Mouse (Mus musculus): Measurements from ENCODE around the gene Slc46a1. TPM values are rescaled to one million over a fixed set of nuclear protein-coding genes. Genes with fewer than 3 reads are reported as not detected.
A peak's percentile ranks its signal among the peaks of the same experiment; 100 is the strongest.

The Slc46a1 gene
- polyA plus RNA-seq, 1 experiment from 2014 or later, result 7.2 TPM

DNA sequence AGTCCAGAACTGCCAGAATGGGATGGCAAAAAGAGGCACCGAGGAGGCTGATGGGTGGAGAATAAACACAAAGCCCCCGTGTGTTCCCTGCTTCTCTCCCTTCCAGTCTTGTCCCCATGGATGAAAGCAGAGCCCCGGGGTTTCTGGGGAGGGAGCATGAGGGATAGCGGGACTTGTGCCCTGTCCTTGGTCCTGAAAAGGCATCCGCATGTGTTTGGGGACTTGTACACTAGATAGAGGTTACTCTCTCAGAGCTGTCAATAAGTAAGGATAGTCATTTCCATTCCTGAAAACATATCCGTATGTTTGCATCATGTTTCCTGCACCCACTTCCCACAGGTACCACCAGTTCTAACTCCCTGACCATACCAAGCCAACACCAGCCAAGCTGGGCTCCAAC lies 30.4 kb downstream of the Slc46a1 start:
- H3K4me3 ChIP-seq (ENCODE audit: low read length), result no peak overlapping the region
- H3K4me2 ChIP-seq (ENCODE audit: low read depth, low read length), result no peak overlapping the region
- H3K36me3 ChIP-seq (ENCODE audit: control insufficient read depth, insufficient read depth), result no peaks in the 10 kb centered on the region
- H3K4me1 ChIP-seq (ENCODE audit: control insufficient read depth, insufficient read depth, low read length), result peaks cover 10% of the 10 kb centered on the region
- H3K9ac ChIP-seq (ENCODE audit: low read length), result no peak overlapping the region
- peaks cover 70% of the 10 kb centered on the region for H3K27me3 ChIP-seq (ENCODE audit: control insufficient read depth, insufficient read depth, low read length)
- H3K9me3 ChIP-seq (replicated peaks; ENCODE audit: control insufficient read depth, low read length), result no peaks in the 10 kb centered on the region
- 5% methylated on average over 6 of the region's 6 CpGs for WGBS
- ATAC-seq (replicated peaks; ENCODE audit: extremely low read depth, insufficient read depth, low FRiP score), result no peak
- H3K27ac ChIP-seq (ENCODE audit: low read length), result no peak overlapping the region

DNA sequence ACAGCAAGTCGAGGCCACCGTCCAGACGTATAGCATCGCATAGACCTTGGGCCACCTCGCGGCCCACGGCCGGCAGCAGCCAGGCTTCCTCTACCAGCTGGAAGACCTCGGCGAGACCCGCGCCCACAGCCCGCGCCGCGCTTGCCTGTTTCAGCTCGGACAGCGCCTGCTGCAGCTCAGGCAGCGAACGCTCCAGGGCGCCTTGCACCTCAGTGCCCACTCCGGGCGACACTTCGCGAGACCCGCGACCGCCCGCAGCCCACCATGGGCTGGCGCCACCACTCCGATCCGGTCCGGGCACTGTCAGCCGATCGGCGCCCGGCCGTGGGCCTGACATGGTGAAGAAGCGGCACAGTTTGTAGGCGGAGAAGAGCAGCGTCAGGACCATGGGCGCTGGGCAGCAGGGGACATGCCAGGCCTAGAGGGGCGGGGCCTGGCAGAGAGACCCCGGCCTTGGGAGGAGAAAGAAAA lies 31.6 kb downstream of the Slc46a1 start:
- H3K9me3 ChIP-seq (replicated peaks; ENCODE audit: control insufficient read depth, low read length), result no peaks in the 10 kb centered on the region
- H3K4me1 ChIP-seq (ENCODE audit: control insufficient read depth, insufficient read depth, low read length), result peaks cover 10% of the 10 kb centered on the region
- peak overlapping the region; percentile 56 for H3K4me3 ChIP-seq (ENCODE audit: low read length)
- 0 out of 2 replicates have a peak overlapping the region, but pooled peaks have one; percentile 53 for H3K9ac ChIP-seq (ENCODE audit: low read length)
- no peak overlapping the region for H3K27ac ChIP-seq (ENCODE audit: low read length)
- peak overlapping the region; percentile 89 for H3K4me2 ChIP-seq (ENCODE audit: low read depth, low read length)
- peaks cover 65% of the 10 kb centered on the region for H3K27me3 ChIP-seq (ENCODE audit: control insufficient read depth, insufficient read depth, low read length)
- 1% methylated on average over 44 of the region's 44 CpGs for WGBS
- peak; percentile 43; the same call in 1 of the 2 replicates for ATAC-seq (replicated peaks; ENCODE audit: extremely low read depth, insufficient read depth, low FRiP score)
- H3K36me3 ChIP-seq (ENCODE audit: control insufficient read depth, insufficient read depth), result no peaks in the 10 kb centered on the region

DNA sequence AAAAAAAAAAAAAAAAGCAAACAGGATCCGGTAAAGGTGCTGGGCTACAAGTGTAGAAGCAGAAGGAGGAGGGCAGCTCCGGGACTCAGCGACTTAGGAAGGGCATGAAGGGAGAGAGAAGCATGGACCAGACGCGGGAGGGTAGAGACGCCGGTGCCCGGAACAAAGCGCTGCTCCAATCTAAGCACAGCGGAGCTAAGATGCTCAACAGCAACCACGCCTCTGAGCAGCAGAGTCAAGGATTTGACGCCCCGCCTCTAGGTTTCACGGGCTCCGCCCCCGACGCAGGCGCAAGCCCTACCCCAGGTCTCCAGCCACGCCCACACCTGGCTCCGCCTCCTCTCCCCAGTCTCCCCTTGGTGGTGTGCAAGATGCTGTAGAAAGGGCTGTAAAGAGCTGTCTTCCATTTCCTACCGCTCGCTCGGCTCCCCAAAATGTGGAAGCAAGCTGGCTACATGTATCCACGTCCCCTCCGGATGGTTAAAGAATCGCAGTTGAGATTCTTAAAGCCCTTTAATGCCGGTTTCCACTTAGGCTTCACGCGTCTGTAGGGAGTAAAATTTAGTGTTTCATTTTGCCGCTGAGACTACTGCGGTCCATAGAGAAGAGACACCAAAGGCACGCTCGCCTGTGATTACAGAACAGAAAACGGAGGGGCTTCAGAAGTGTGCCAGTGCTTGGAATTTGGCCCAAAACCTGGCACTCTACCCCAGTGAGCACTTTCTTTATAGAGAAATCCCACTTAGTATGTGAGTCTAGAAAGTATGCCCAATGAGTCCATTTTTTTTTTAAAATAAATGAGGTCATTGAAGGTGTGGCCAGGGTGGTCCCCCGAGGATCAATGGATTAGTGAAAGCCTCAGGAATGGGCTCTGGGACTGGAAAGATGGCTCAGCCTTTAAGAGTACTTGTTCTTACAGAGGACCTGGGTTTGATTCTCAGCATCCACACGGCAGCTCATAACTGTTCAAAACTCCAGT lies 32.3 kb downstream of the Slc46a1 start, which contains the start of gene Sarm1:
TSS of gene Sarm1 (minus strand) at position 211 of the 979 bp plus-strand sequence.
- Histone ChIP-seq H3K9me3 (replicated peaks; ENCODE audit: control insufficient read depth, low read length) (no peaks in the 10 kb centered on the region), H3K9ac (ENCODE audit: low read length) (0 out of 2 replicates have a peak within 1 kb of the TSS, but pooled peaks have one; percentile 53), H3K4me3 (ENCODE audit: low read length) (peak within 1 kb of the TSS; percentile 56), H3K4me2 (ENCODE audit: low read depth, low read length) (peak within 1 kb of the TSS; percentile 89), H3K36me3 (ENCODE audit: control insufficient read depth, insufficient read depth) (no peaks in the 10 kb centered on the region), H3K27ac (ENCODE audit: low read length) (no peak within 1 kb of the TSS), H3K4me1 (ENCODE audit: control insufficient read depth, insufficient read depth, low read length) (peaks cover 10% of the 10 kb centered on the region), H3K27me3 (ENCODE audit: control insufficient read depth, insufficient read depth, low read length) (peaks cover 65% of the 10 kb centered on the region)
- 4% methylated on average over 36 of the region's 36 CpGs for WGBS
- peak; percentile 87 for ATAC-seq (replicated peaks; ENCODE audit: extremely low read depth, insufficient read depth, low FRiP score)

DNA sequence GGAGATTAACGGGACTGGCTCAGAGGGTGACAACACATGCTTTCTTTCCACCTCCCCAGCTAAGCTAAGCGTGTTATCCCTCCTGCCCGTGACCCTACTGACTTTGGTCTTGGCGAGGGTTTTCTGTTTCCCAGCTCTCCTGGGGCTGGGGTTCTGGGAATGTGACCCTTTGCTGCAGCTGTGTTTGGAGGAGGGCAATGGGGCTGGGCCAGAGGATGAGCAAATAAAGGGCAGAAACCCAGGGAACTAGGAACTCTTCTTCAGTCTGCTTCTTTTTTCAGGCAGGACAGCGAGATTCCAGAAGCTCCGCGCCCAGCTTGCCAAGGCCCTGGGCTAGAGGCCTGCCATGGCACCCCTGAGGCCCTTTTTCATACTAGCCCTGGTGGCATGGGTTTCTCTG lies 33.5 kb downstream of the Slc46a1 start, which contains the start of gene Vtn:
TSS of gene Vtn (plus strand) at position 88 of the 400 bp plus-strand sequence.
- Histone ChIP-seq H3K4me1 (ENCODE audit: control insufficient read depth, insufficient read depth, low read length) (peaks cover 10% of the 10 kb centered on the region), H3K27me3 (ENCODE audit: control insufficient read depth, insufficient read depth, low read length) (peaks cover 65% of the 10 kb centered on the region), H3K4me2 (ENCODE audit: low read depth, low read length) (peak within 1 kb of the TSS; percentile 89), H3K27ac (ENCODE audit: low read length) (no peak within 1 kb of the TSS), H3K9ac (ENCODE audit: low read length) (no peak within 1 kb of the TSS), H3K36me3 (ENCODE audit: control insufficient read depth, insufficient read depth) (no peaks in the 10 kb centered on the region), H3K9me3 (replicated peaks; ENCODE audit: control insufficient read depth, low read length) (no peaks in the 10 kb centered on the region), H3K4me3 (ENCODE audit: low read length) (peak within 1 kb of the TSS; percentile 56)
- WGBS, result 51% methylated on average over 7 of the region's 7 CpGs
- ATAC-seq (replicated peaks; ENCODE audit: extremely low read depth, insufficient read depth, low FRiP score), result no peak

DNA sequence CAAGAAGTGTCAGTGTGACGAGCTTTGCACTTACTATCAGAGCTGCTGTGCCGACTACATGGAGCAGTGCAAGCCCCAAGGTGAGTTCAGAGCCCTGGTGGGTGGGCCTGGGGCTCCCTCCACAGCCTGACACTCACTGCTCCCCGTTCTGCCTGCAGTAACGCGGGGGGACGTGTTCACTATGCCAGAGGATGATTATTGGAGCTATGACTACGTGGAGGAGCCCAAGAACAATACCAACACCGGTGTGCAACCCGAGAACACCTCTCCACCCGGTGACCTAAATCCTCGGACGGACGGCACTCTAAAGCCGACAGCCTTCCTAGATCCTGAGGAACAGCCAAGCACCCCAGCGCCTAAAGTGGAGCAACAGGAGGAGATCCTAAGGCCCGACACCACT lies 34.0 kb downstream of the Slc46a1 start:
- no peak for ATAC-seq (replicated peaks; ENCODE audit: extremely low read depth, insufficient read depth, low FRiP score)
- peaks cover 60% of the 10 kb centered on the region for H3K27me3 ChIP-seq (ENCODE audit: control insufficient read depth, insufficient read depth, low read length)
- WGBS, result 42% methylated on average over 16 of the region's 16 CpGs

DNA sequence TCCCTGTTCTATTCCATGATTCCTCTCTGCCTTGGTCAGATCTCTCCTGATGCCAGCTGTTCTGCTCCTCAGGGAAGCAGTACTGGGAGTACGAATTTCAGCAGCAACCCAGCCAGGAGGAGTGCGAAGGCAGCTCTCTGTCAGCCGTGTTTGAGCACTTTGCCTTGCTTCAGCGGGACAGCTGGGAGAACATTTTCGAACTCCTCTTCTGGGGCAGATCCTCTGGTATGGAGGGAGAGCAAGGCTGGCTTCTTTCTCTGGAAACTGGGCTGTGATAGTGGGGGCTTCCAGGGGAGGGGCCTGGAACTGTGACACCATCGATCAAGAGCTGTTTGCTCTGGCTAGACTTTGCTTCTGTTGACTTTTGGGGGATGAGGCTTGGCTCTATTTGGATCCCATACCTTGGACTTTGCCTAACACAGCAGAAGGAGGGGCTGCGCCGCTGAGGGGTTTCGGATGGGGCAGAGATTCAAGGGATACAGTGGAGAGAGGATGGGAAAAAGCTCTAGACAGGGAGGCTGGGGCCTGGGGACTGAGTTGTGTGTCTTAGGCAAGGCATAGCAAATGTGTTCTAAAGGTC lies 35.2 kb downstream of the Slc46a1 start:
- Histone ChIP-seq H3K27ac (ENCODE audit: low read length) (no peak overlapping the region), H3K36me3 (ENCODE audit: control insufficient read depth, insufficient read depth) (no peaks in the 10 kb centered on the region), H3K9me3 (replicated peaks; ENCODE audit: control insufficient read depth, low read length) (no peaks in the 10 kb centered on the region), H3K27me3 (ENCODE audit: control insufficient read depth, insufficient read depth, low read length) (peaks cover 51% of the 10 kb centered on the region), H3K4me1 (ENCODE audit: control insufficient read depth, insufficient read depth, low read length) (peaks cover 10% of the 10 kb centered on the region), H3K4me2 (ENCODE audit: low read depth, low read length) (no peak overlapping the region), H3K4me3 (ENCODE audit: low read length) (no peak overlapping the region), H3K9ac (ENCODE audit: low read length) (no peak overlapping the region)
- WGBS, result 68% methylated on average over 9 of the region's 9 CpGs
- ATAC-seq (replicated peaks; ENCODE audit: extremely low read depth, insufficient read depth, low FRiP score), result no peak

More for the DNA sequence above, 34.0 kb downstream of the Slc46a1 start:
- no peaks in the 10 kb centered on the region for H3K36me3 ChIP-seq (ENCODE audit: control insufficient read depth, insufficient read depth)
- H3K4me1 ChIP-seq (ENCODE audit: control insufficient read depth, insufficient read depth, low read length), result peaks cover 10% of the 10 kb centered on the region
- H3K9me3 ChIP-seq (replicated peaks; ENCODE audit: control insufficient read depth, low read length), result no peaks in the 10 kb centered on the region
- H3K4me3 ChIP-seq (ENCODE audit: low read length), result no peak overlapping the region
- no peak overlapping the region for H3K4me2 ChIP-seq (ENCODE audit: low read depth, low read length)
- H3K9ac ChIP-seq (ENCODE audit: low read length), result no peak overlapping the region
- H3K27ac ChIP-seq (ENCODE audit: low read length), result no peak overlapping the region

DNA sequence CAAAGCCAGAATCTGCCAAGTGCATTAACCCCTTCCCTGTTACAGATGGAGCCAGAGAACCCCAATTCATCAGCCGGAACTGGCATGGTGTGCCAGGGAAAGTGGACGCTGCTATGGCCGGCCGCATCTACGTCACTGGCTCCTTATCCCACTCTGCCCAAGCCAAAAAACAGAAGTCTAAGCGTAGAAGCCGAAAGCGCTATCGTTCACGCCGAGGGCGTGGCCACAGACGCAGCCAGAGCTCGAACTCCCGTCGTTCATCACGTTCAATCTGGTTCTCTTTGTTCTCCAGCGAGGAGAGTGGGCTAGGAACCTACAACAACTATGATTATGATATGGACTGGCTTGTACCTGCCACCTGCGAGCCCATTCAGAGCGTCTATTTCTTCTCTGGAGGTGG lies 36.0 kb downstream of the Slc46a1 start:
- no peak overlapping the region for H3K4me3 ChIP-seq (ENCODE audit: low read length)
- WGBS, result 73% methylated on average over 20 of the region's 20 CpGs
- H3K27ac ChIP-seq (ENCODE audit: low read length), result no peak overlapping the region
- H3K27me3 ChIP-seq (ENCODE audit: control insufficient read depth, insufficient read depth, low read length), result peaks cover 44% of the 10 kb centered on the region
- H3K4me2 ChIP-seq (ENCODE audit: low read depth, low read length), result no peak overlapping the region
- ATAC-seq (replicated peaks; ENCODE audit: extremely low read depth, insufficient read depth, low FRiP score), result no peak
- H3K9ac ChIP-seq (ENCODE audit: low read length), result no peak overlapping the region
- peaks cover 10% of the 10 kb centered on the region for H3K4me1 ChIP-seq (ENCODE audit: control insufficient read depth, insufficient read depth, low read length)
- H3K9me3 ChIP-seq (replicated peaks; ENCODE audit: control insufficient read depth, low read length), result no peaks in the 10 kb centered on the region
- H3K36me3 ChIP-seq (ENCODE audit: control insufficient read depth, insufficient read depth), result 0 out of 2 replicates have a peak, but pooled peaks cover 4% of the 10 kb centered on the region

DNA sequence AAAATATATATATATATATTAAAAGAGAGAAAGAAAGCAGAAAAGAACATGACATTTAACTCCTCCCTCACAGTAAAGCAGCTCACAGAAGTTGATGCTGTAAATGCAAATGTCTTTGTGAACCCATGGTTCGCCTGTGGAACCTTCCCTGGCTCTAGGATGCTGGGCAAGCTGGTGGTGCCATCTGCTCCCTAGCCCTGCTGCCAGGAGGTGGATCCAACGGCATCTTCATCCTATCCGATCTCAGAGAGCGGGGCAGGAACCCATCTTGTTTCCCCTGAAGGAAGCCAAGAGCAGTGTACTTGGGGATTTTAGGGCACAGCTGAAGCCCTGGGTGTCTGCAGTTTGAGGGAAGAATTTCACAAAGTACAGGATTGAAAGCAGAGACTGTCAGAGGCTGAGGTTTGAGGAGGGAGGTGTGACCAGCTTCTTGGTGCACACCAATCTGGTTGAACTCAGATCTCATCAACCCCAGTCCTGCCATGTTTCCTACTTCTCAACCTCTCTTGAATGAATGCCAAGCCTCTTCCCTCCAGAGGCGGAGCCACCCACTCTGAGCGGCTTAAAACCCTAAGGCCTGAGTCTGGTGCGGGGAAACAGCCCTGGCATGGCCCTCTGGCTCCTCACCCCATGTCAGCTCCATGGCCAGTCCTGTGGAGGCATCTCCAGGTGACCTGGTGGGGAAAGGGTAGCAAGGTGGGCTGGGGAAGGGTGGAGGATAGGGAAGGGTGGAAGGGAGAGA lies 37.6 kb downstream of the Slc46a1 start, which contains the start of gene Sebox:
TSS of gene Sebox (plus strand) at position 539 of the 742 bp plus-strand sequence.
- peaks cover 30% of the 10 kb centered on the region for H3K27me3 ChIP-seq (ENCODE audit: control insufficient read depth, insufficient read depth, low read length)
- no peaks in the 10 kb centered on the region for H3K9me3 ChIP-seq (replicated peaks; ENCODE audit: control insufficient read depth, low read length)
- H3K36me3 ChIP-seq (ENCODE audit: control insufficient read depth, insufficient read depth), result peaks cover 11% of the 10 kb centered on the region; the same call in 1 of the 2 replicates
- no peak within 1 kb of the TSS for H3K9ac ChIP-seq (ENCODE audit: low read length)
- ATAC-seq (replicated peaks; ENCODE audit: extremely low read depth, insufficient read depth, low FRiP score), result no peak
- H3K4me2 ChIP-seq (ENCODE audit: low read depth, low read length), result no peak within 1 kb of the TSS
- H3K4me3 ChIP-seq (ENCODE audit: low read length), result no peak within 1 kb of the TSS
- H3K27ac ChIP-seq (ENCODE audit: low read length), result no peak within 1 kb of the TSS
- no peaks in the 10 kb centered on the region for H3K4me1 ChIP-seq (ENCODE audit: control insufficient read depth, insufficient read depth, low read length)
- WGBS, result 73% methylated on average over 7 of the region's 7 CpGs

Data from heart, embryonic 16.5 days (tissue).